ENCODE assay signal across 9 mouse cellular contexts in the genomic region with DNA sequence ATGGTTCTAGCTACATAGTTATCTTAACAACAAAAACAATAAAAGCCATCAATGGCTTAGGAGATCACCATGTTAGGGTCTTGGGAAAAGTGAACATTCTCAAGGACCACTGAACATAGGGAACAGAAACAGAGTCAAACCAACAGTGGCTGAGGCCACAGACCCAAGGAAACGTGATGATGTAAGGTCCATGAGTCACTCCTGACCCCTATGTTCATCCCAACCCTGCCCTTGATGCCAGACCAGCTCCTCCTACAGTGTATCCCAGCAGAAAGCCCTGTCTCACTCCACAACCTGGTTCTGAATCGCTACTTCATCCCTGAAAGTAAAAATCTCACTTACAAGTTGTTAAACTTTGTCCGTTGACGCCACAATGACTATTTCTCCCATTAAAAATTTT.
"Had no signal": no experiment of that assay in that cellular context is flagged by ENCODE, and none has a peak within 500 bp of the region (broad histone marks: within the 10 kb centered on the region; RNA-seq: fewer than 3 reads in every experiment).

No protein-coding gene starts in this region.

- DNase-seq: liver, postnatal 0 days; lung, adult 2 months; lung, postnatal 14 days; lung, postnatal 36 days; right cerebral cortex, postnatal 14 days; spleen, adult 18-20 months; thymus, adult 2 months; thymus, postnatal 14 days; thymus, postnatal 36 days had no signal
